ENCODE assay signal across 16 mouse cellular contexts in the genomic region with DNA sequence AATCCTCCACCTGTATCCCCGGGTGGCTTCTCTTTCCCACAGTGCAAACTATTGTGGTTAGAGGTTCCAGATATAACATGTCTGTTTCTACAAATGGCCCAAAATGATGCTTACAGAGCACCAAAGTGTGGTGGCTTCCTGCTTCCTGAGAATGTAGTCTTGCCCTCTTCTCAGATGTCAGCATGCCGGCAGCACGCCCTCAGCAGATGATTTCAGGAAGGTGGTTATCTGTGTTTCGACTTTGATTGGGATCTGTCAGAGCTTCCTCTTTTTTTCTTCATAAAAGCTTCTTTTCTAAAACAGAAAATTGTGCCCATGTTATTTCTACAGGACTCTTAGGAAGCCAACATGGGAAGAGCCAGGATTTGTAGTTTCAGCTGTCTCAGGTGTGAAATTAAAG. TPM values are rescaled to one million over a fixed set of nuclear protein-coding genes. Genes with fewer than 3 reads are reported as not detected.
"Had no signal": no experiment of that assay in that cellular context is flagged by ENCODE, and none has a peak within 500 bp of the region (broad histone marks: within the 10 kb centered on the region; RNA-seq: fewer than 3 reads in every experiment).

No protein-coding gene starts in this region.

- H3K27me3 ChIP-seq: kidney, embryonic 15.5 days; liver, embryonic 15.5 days; megakaryocyte, embryonic 14.5 days; neural tube, embryonic 13.5 days had no signal

- H3K4me3 ChIP-seq: kidney, embryonic 15.5 days; limb, embryonic 10.5 days; liver, embryonic 15.5 days; megakaryocyte, embryonic 14.5 days; neural tube, embryonic 13.5 days had no signal

- H3K9me3 ChIP-seq: kidney, embryonic 15.5 days; limb, embryonic 10.5 days; liver, embryonic 15.5 days; megakaryocyte, embryonic 14.5 days; neural tube, embryonic 13.5 days had no signal

- H3K4me1 ChIP-seq: kidney, embryonic 15.5 days; limb, embryonic 10.5 days; liver, embryonic 15.5 days; neural tube, embryonic 13.5 days had no signal

- DNase-seq: kidney, postnatal 14 days; lung, adult 2 months; lung, postnatal 36 days; right cerebral cortex, postnatal 14 days; thymus, postnatal 25 days had no signal

- ATAC-seq: lung, postnatal 0 days; midbrain, embryonic 16.5 days had no signal

RNA-seq across cellular contexts. Expression of a gene that starts 13.8 kb away (rescaled TPM):
- total RNA-seq: layer of hippocampus, postnatal 14 days; left cerebral cortex, postnatal 10 days had no signal
- polyA plus RNA-seq: large intestine, adult 2 months; midbrain, embryonic 11.5 days; midbrain, embryonic 16.5 days; neural tube, embryonic 13.5 days had no signal
